Mouse (Mus musculus) common myeloid progenitor, adult 5-6 weeks (primary cell): Measurements from ENCODE around the gene Psmd11. TPM values are rescaled to one million over a fixed set of nuclear protein-coding genes. Genes with fewer than 3 reads are reported as not detected.
"Not testable (repeated sequence)": the region's sequence is repeated elsewhere in the genome, so short reads cannot be mapped to it uniquely, and the experiment has no call there.

Experiments
- ATAC-seq: replicated peaks from 2 replicates; pipeline ENCODE4 v1.8.0; 2016; ENCODE audit warnings: low read depth, mild to moderate bottlenecking, moderate TSS enrichment, inconsistent platforms; ENCODE audit not compliant: poor library complexity, severe bottlenecking
- total RNA-seq: library from RNA; stranded (forward); fragments of 200-1000, 187-1606 nt; gene quantifications from 2 replicates; pipeline ENCODE4 v1.2.3, GENCODE M21; 2017

Gene Psmd11
- total RNA-seq, 1 experiment from 2014 or later: 107 TPM

DNA sequence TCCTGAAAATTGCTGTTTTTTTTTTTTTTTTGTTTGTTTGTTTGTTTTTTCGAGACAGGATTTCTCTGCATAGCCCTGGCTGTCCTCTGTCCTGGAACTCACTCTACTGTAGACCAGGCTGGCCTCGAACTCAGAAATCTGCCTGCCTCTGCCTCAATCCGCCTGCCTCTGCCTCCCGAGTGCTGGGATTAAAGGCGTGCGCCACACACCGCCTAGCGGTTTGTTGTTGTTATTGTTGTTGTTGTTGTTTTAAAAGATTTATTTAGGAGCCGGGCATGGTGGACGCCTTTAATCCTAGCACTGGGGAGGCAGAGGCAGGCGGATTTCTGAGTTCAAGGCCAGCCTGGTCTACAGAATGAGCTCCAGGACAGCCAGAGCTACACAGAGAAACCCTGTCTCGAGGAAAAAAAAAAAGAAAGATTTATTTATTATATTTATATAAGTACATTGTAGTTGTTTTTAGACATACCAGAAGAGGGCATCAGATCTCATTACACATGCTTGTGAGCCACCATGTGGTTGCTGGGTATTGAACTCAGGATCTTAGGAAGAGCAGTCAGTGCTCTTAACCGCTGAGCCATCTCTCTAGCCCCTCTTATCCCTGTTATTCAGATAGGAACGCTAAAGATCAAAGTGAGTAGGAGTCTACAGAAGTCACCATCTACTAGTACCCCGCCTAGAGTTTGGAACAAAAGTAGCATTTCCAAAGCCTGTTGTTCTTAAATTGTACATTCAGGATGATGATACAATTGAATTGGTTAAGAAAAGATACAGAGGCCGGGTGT lies 2.2 kb upstream of the Psmd11 start:
- not testable (repeated sequence) for ATAC-seq

DNA sequence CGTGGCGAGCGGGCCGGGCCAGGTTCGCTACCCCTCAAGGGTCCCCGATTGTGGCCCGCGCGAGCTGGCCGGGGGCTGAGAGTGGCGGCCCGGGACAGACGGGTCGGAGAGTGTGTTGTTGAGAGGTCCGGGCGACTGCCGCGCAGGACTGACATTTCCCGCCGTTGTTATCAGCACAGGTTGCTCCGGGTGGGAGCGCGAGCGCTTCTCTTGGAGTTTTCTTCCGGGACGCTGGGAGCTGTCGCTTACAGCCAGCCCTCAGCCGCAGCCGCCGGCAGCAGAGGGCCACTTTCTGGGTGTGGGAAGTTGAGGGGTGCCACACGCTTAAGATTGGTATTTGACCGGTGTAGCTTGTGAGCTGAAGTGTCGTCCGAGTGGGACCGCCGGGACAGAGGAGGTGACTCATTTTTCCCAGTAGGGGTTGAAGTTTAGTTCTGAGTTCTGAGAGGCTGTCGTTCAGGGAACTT lies 627 bp downstream of the Psmd11 start:
- ATAC-seq: peak; percentile 34; the same call in 1 of the 2 replicates

DNA sequence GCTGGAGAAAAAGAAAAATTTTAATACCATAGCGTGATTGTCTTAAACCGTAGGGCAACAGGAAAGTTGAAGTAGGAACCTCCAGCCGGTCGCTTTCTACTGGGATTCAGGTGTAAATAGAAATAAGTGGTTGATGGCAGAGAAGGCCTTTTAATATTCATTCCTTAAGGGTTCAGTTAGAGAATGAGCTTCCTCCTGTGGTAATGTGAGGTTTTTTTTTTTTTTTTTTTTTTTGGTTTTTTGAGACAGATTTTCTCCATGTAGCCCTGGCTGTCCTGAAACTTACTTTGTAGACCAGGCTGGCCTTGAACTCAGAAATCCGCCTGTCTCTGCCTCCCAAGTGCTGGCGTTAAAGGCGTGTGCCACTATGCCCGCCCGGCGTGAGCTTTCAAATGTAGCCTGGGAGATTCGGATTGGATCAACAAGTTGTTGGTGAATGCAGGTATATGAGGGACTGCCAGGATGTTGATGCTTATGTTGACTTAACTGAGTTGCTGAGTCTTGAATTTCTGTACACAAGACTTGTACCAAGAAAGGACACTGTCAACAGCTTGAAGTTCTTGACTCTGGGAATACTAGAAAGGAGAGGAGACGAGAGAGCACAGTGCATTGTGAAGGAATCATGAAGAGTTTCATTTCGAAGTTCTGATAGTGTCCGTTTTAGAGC lies 1.2 kb downstream of the Psmd11 start:
- ATAC-seq: no peak

DNA sequence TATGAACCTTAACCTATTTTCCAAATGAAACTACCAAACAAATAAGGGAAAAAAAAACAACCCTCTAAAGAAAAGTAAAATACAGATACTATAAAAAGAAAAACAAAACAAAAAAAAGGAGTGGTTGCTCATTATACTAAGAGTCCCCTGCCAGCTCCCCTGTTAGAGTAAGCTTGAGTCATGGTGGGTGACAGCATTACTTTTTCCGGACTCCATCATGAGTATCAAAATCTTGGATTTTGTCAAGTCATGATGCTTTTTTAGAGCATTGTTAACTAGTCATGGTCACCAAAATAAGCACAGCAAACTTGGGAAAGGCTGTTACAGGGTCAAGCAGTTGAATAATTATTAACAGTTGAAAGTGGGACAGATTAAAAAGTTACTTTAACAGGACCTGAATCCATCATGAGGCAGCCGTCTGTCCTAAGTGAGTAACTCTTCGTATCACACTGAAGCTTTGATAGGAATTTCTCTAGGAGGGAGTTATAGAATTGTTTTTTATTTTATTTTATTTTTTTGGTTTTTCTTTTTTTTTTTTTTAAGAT lies 2.0 kb downstream of the Psmd11 start:
- no peak for ATAC-seq

DNA sequence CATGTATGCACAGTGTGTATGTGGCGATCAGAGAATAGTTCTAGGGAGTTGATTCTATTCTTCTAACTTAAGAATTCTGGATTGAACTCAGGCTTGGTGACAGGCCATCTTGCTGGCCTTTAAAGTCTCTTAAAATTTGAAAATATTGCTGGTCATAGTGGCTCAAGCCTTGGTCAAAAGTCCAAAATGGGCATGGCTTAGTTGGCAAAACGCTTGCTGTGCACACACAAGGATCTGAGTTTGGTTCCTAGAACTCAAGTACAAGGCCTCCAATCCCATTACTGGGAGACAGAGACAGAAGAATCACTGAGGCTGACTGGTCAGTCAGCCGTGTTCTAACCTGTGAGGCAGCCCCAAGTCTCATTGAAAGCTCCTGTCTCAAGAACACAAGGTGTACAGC lies 18.5 kb downstream of the Psmd11 start:
- no peak for ATAC-seq

DNA sequence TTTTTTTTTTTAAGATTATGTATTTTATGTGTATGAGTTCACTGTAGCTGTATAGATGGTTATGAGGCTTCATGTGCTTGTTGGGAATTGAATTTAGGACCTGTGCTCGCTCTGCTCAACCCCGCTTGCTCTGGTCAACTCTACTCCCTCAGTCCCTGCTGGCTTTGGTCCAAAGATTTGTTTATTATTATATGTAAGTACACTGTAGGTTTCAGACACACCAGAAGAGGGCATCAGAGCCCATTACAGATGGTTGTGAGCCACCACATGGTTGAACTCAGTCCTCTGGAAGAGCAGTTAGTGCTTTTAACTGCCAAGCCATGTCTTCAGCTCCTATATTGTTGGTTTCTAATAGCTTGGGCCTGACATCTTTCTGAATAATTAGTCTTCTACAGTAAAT lies 21.4 kb downstream of the Psmd11 start:
- ATAC-seq: no peak

DNA sequence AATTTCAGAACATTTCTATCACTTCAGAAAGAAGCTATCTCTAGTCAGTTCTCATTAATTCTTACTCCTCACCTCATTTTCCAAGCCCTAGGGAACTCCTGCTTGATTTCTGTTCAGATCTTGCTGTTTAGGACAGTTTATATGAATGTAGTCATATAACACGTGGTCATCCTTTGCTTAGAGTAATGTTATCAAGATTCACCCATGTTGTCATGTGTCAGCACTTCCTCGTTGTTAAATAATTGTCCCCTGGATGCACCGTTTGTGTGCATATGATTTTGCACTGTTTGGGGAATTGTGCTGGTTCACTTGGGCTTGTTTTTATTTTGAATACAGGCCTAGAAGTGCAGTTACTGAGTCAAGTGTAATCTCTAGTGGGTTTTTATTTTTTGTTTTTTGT lies 23.8 kb downstream of the Psmd11 start:
- no peak for ATAC-seq

DNA sequence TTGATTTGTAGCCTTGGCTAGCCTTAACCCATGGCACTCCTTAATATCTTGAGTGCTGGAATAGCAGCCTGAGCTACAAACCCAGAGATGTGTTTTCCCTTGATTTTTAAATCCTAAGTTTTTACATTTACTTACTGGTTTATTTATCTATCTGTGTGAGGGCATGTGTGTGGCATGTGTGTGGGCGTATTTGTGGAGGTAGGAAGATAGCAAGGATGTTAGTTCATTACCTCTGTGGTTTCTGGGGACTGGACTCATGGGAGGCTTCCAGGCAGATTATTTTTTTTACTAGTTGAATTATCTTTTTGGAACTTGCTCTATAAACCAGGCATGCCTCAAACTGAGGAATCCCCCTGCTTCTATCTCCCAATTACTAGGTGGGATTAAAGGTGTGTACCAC lies 24.8 kb downstream of the Psmd11 start:
- ATAC-seq: no peak

DNA sequence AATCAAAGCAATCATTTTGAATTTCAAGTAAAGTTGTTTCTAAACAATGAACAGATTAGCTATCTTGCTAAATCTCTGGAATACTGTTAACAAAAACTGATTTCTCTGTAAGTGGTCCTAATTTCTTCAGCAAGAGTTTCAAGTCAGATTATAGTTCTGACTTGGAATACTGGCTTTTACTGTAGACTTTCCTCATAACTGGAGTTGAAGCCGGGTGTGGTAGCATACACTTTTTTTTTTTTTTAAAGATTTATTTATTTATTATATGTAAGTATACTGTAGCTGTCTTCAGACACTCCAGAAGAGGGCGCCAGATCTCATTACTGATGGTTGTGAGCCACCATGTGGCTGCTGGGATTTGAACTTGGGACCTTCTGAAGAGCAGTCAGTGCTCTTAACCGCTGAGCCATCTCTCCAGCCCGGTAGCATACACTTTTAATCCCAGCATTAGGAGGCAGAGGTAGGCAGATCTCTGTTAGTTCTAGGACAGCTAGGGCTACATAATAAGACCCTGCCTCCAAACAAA lies 35.3 kb downstream of the Psmd11 start:
- ATAC-seq: not testable (repeated sequence)

DNA sequence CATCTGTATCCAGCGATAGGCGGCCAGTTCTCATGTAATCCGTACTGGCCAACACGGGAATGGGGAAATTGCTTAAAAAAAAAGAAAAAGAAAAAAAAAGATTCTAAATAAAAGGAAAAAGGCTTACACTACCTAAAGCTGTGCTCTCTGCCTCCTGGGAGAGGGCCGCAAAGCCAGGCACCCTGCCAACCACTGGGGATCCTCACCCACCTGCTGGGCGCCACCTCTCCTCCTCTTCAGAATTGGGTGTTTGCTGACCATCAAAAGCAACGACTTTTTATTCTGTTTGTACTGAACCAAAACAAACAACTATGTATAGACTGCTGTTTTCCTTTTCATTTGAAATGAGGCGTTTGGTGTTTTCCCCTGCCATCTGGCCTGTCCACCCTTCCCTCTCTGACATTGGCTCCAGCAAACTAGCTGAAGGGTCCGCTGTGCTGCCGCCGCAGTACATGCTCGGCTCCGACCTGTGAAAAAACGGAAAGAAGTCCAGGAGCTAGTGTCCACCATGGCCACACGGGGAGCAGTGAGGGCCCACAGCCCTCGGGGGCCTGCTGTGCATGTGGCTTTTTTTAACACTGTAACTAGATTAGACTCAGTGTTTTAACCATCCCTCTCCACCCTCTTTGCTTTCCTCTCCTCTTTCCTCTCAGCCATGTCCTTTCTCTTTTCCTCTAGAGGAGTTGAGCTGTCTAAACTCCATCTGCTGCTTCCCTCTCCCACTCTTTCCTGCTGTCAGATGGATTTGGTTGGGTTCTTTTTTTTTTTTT lies 43.6 kb downstream of the Psmd11 start:
- ATAC-seq: no peak

DNA sequence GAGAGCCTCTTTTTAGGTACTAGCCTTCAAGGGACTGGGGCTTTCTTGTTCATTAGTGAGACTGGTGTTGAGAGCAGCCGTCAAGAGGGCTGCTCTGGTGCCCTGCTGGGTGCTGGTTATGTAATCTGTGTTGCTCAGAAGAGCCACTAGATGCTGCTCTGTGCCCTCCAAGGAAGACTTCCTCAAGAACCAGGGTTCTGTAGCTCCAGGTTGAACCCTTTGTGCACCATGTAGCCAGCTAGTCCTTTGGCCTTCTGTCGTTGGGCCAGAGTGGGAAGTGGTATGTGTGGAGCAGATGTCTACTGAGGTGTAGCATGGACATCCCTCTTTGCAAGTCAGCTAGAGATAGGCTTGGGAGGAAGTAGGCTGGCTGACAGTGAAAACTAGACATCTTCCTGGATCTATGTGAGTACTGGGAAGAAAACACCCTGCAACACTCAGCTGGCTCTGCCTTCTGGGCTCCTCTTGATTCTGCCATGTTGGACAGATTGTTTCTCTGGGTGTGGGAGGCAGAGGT lies 45.8 kb downstream of the Psmd11 start:
- ATAC-seq: peak; percentile 45

DNA sequence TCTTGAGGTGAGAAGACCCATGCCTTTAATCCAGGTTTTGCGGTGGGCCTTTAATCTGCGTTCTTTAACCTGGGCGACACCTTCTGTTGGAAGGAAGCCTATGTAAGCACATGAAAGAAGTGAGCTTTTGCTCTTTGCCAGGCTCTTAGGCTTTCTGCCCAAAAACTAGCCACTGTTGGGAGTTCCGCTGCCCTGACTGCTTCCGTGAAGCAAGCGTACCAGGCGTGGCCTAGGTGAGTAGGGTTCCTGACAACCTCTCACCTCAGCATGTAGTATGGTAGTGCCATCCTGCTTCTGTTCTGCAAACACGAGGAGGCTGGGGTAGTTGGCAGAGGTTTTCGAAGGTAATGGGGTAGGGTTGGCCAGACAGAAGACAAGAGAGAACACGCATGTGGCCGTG lies 46.4 kb downstream of the Psmd11 start:
- no peak for ATAC-seq

DNA sequence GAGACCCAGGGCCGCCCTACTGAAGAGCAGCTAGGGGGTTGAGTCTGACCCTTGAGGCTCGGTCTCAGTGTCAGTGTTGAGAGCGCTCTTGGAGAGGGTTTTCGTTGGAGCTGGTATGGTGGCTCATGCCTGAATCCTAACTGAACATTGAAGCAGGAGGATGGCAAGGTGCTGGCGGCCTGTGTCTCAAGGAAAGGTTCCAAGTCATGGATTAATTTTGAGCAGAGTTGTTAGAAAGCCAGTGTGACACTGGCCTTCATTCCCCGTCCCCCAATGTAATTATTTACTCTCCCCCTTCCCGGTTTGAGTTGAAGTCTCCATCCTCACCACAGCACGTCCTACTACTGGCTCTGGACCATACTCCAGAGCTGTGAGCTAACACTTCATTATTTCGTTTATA lies 47.1 kb downstream of the Psmd11 start:
- ATAC-seq: no peak

DNA sequence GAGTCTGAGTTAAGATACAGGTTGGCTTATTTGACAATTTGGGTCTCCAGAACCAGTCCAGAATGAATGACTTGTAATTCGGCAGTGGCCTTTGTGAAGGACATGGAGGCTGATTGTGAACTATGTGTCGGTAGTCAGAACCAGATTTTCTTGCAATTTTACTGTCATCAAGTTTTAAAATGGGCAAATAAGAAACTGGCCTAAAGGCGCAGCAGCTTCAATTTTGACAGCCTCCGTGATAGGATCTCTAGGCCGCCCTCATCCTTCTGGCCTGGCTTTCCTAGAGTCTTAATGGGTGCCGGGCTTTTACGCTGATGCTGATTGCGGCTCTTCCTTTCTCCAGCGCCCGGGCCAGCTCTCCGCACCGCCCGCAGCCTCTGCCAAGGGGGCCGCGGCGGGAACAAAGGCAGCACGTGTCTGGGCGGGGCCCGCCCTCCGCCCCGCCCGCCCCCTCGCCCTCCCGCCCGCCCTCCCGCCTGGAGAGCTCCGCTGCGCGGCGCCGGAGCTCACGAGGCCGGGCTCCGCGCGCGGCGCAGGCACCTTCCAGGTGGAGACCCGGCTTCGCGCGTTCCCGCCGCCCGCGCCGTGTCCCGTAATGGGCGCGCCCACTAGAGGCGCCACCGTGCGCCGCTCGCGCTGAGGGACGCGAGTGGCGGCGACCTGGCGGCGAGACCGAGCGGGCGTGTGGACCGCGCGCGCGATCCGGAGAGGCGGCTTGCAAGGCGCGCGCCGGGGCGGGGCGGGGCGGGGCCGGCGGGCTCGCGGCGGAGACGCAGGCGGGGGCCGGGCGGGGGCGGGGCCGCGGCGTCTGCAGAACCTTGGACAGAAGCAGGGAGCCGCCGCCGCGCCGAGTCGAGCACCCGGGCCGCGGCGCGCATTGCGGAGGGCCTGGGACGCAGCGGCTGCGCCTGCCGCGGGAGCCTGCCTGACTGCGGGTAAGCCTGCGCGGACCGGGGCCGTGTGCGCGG lies 48.1 kb downstream of the Psmd11 start, which contains the start of gene Cdk5r1:
TSS of gene Cdk5r1 (plus strand) at position 802 of the 968 bp plus-strand sequence.
- ATAC-seq: peak; percentile 56

DNA sequence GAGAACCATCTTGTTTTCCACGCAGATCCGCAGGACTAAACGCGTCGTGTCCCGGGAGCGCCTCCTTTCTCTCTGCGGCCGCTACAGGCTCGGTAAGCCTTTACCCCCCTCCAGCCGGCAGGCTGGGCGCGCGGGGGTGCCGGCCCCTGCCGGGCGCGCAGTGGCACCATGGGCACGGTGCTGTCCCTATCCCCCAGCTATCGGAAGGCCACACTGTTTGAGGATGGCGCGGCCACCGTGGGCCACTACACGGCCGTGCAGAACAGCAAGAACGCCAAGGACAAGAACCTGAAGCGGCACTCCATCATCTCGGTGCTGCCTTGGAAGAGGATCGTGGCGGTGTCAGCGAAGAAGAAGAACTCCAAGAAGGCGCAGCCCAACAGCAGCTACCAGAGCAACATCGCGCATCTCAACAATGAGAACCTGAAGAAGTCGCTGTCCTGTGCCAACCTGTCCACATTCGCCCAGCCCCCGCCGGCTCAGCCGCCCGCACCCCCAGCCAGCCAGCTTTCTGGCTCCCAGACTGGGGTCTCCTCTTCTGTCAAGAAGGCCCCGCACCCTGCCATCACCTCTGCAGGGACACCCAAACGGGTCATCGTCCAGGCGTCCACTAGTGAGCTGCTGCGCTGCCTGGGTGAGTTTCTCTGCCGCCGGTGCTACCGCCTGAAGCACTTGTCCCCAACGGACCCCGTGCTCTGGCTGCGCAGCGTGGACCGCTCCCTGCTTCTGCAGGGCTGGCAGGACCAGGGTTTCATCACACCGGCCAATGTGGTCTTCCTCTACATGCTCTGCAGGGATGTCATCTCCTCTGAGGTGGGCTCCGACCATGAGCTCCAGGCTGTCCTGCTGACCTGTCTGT lies 49.2 kb downstream of the Psmd11 start:
- no peak for ATAC-seq

DNA sequence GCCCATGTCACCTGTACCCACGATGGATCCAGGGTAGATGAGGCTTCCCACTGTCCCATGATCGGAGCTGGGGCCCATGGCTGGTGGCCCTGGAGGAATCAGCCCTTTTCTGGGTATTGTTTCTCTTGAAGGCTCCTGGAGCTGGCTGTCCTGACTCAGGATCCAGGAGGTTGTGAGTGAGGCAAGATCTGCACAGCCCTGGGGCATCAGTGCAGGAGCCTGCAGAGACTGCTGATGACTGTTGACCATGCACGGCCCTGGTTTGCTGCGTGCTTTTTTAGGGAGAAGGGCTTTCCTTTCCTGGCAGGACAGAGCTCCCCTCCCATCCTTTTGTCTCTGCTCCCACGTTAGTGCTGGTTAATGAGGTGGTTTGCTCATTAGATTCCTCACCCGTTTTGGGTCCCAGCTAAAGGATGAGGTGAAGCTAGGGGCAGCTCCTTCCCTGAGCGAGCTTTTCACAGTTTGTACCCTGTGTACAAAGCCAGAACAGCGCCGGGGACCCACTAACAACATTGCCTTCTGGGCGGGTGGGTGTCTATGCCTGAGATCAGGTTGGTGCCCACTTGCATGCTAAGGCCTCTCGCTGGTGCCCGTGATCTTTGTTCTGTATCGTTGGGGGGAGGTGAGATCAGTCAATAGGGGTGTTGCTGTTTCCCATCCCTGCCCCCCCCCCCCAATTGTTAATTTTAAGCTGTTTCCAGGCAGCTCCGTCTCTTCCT lies 50.4 kb downstream of the Psmd11 start:
- no peak for ATAC-seq

DNA sequence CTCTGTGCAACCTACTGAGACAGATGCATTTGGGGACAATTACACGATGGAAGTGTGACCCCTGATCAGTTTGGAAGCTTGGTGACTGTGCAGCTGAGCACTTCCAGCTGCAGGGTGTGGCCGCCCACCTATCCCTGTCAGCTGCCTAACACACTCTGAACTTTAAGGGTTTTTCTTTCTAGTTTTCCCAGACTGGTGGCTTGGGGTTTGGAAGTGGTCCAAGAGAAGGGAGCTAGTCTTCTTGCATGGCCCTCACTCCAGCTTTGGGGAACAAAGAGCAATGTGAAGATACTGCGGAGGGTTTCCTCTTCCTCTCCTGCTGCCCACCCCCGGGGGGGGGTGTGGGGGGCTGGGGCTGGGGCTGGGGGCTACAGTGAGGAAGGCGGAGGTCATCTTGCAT lies 51.0 kb downstream of the Psmd11 start:
- no peak for ATAC-seq
